Comparison of ENCODE assay signal across 9 mouse cellular contexts in genomic region chr13:36696351-36696771, GRCm38 (mm10). TPM values are rescaled to one million over a fixed set of nuclear protein-coding genes. Genes with fewer than 3 reads are reported as not detected.
DNase-seq lines count a peak whose midpoint lies in the region; ATAC-seq lines count a peak whose summit lies in the region.
"Had no signal": no experiment of that assay in that cellular context is flagged by ENCODE, and none has a peak within 500 bp of the region (broad histone marks: within the 10 kb centered on the region; RNA-seq: fewer than 3 reads in every experiment).

No protein-coding gene starts in this region.

- H3K36me3 ChIP-seq in midbrain, embryonic 13.5 days: no peaks in the 10 kb centered on the region
- H3K36me3 ChIP-seq in hindbrain, embryonic 16.5 days (ENCODE audit: control insufficient read depth, insufficient read depth, low read length): no peaks in the 10 kb centered on the region
- H3K36me3 ChIP-seq: liver, embryonic 15.5 days had no signal

- peak; percentile 75 for DNase-seq in ovary, adult 18-20 months (ENCODE audit: low spot score)
- DNase-seq in ovary, postnatal 10 days (ENCODE audit: low spot score): no peak
- peak; percentile 69 for DNase-seq in cerebellum, adult 8-10 months
- peak; percentile 46 for DNase-seq in heart, postnatal 4 days
- peak; percentile 11 for DNase-seq in right cerebral cortex, postnatal 14 days
- no peak for DNase-seq in thymus, postnatal 14 days

- H3K27me3 ChIP-seq in midbrain, embryonic 13.5 days: no peaks in the 10 kb centered on the region
- no peaks in the 10 kb centered on the region for H3K27me3 ChIP-seq in hindbrain, embryonic 16.5 days (replicated peaks; ENCODE audit: control insufficient read depth, insufficient read depth, low read length)
- H3K27me3 ChIP-seq: liver, embryonic 15.5 days had no signal

- no peak overlapping the region for H3K4me3 ChIP-seq in midbrain, embryonic 13.5 days (replicated peaks)
- no peak overlapping the region for H3K4me3 ChIP-seq in hindbrain, embryonic 16.5 days (ENCODE audit: low read length)
- H3K4me3 ChIP-seq: liver, embryonic 15.5 days had no signal

- 90% methylated on average over 8 of the region's 8 CpGs for WGBS in midbrain, embryonic 13.5 days
- WGBS in hindbrain, embryonic 16.5 days: 92% methylated on average over 8 of the region's 8 CpGs

- no peak for ATAC-seq in midbrain, embryonic 13.5 days
- no peak for ATAC-seq in hindbrain, embryonic 16.5 days

- H3K4me1 ChIP-seq in midbrain, embryonic 13.5 days (replicated peaks): no peaks in the 10 kb centered on the region
- no peaks in the 10 kb centered on the region for H3K4me1 ChIP-seq in hindbrain, embryonic 16.5 days (ENCODE audit: control insufficient read depth, insufficient read depth, low read depth, low read length)
- H3K4me1 ChIP-seq: liver, embryonic 15.5 days had no signal

- no peak overlapping the region for H3K27ac ChIP-seq in midbrain, embryonic 13.5 days
- no peak overlapping the region for H3K27ac ChIP-seq in hindbrain, embryonic 16.5 days (ENCODE audit: low read depth, low read length)
- H3K27ac ChIP-seq: liver, embryonic 15.5 days had no signal

- H3K9ac ChIP-seq in midbrain, embryonic 13.5 days (replicated peaks): no peak overlapping the region
- H3K9ac ChIP-seq in hindbrain, embryonic 16.5 days (ENCODE audit: low read depth, low read length): no peak overlapping the region
- H3K9ac ChIP-seq: liver, embryonic 15.5 days had no signal

- no peak overlapping the region for H3K4me2 ChIP-seq in midbrain, embryonic 13.5 days (replicated peaks)
- no peak overlapping the region for H3K4me2 ChIP-seq in hindbrain, embryonic 16.5 days (ENCODE audit: low read length)
- H3K4me2 ChIP-seq: liver, embryonic 15.5 days had no signal

- H3K9me3 ChIP-seq in midbrain, embryonic 13.5 days: no peaks in the 10 kb centered on the region
- peaks cover 3% of the 10 kb centered on the region; the same call in 1 of the 2 replicates for H3K9me3 ChIP-seq in hindbrain, embryonic 16.5 days (ENCODE audit: control insufficient read depth, low read length)
- H3K9me3 ChIP-seq: liver, embryonic 15.5 days had no signal

RNA-seq across cellular contexts. Expression of gene Nrn1, which starts 38.6 kb away (rescaled TPM):
- total RNA-seq in heart, postnatal 4 days (2021): 1 to 10 TPM; 1.4 to 1.5 TPM
- polyA plus RNA-seq in midbrain, embryonic 13.5 days (2015; fragmentation: Nextera tagmentation; extraction: Ambion mirVana): 76.3 and 79.8 TPM in 2 replicates
- 76.5 and 87.1 TPM in 2 replicates for polyA plus RNA-seq in hindbrain, embryonic 16.5 days (2015; fragmentation: Nextera tagmentation; extraction: Ambion mirVana)

Comparison
In these comparisons a context has a peak if more than half of its experiments do, and no peak if none do; other contexts are left out.
1. DNase-seq: peak in ovary, adult 18-20 months (single experiment), cerebellum, adult 8-10 months (single experiment), heart, postnatal 4 days (single experiment) and right cerebral cortex, postnatal 14 days (single experiment); none in ovary, postnatal 10 days (single experiment) and thymus, postnatal 14 days (single experiment).